Mouse (Mus musculus) urinary bladder, adult 2 months (tissue): ENCODE data around the gene Cygb. TPM values are rescaled to one million over a fixed set of nuclear protein-coding genes. Genes with fewer than 3 reads are reported as not detected.
"Not testable (repeated sequence)": the region's sequence is repeated elsewhere in the genome, so short reads cannot be mapped to it uniquely, and the experiment has no call there.

ENCODE experiments used
- DNase-seq: peaks from one replicate; pipeline ENCODE4 v3.0.0; 2022; ENCODE audit warnings: low spot score
- polyA plus RNA-seq: library from polyadenylated mRNA; depleted of rRNA; stranded (reverse); fragments of >200 nt; gene quantifications from 2 replicates; pipeline ENCODE4 v1.2.3, GENCODE M21; 2012

The Cygb gene
- polyA plus RNA-seq, 1 experiment: 160 TPM

DNA sequence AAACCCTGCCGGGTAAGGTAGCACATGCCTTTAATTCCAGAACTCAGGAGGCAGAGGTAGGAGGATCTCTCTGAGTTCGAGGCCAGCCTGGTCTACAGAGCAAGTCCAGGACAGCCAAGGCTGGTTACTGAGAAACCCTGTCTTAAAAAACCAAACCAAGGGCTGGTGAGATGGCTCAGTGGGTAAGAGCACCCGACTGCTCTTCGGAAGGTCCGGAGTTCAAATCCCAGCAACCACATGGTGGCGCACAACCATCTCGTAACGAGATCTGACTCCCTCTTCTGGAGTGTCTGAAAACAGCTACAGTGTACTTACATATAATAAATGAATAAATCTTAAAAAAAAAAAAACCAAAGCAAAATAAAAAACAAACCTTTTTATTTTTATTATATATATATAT is 17.5 kb downstream of the Cygb start:
- not testable (repeated sequence) for DNase-seq

DNA sequence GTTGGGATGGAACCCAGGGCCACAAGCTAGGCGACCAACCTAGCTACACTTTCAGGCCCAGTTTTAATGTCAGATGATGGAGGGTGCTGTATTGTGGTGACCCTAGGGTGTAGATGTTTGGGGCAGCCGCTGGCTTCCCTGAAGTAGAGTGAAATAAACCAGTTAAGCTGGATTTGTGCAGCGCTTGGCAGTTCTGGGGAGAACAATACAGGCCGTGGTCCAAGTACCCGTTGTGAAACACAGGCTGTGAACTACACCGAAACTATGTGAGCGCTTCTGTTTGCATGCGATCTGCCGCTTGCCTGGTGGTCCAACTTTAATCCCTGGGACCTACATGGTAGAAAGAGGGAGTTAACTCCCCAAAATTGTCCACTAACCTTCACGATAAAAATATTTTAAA is 21.2 kb downstream of the Cygb start:
- no peak for DNase-seq

DNA sequence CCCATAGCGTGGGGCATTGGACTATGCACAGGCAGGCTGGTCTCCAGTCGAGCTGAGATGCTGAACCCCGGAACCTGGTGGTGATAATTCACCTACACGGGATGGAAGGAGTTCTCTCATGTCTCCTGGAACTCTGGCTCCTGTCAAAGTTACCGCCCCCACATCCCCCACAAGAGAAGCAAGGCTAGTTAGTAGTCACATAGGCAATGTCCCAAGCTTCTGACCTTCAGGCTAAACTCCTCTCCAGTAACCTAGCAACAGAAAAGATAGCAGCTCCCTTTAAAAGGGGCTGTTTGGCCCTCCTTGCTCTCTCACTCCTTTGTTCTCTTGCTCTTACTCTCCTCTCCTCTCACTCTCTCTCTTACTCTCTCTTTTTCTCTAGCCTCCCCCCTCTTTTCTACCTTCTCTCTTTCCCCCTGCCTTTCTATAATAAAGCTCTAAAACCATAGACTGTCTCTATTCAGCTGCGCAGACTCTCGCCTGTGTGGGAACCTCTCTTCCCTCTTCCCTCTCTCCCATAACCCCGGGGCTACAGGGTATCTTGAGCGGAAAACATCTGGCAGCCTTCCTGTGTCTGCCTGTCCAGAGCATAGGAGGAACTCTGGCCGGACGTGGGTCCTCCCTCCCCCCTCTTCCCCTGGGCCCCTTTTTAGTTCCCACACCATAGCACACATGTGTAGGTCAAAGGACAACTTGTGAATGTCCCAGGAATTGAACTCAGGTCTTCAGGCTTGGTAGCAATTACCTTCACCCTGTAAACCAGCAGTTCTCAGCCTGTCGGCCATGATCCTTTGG is 23.7 kb downstream of the Cygb start:
- DNase-seq: no peak

DNA sequence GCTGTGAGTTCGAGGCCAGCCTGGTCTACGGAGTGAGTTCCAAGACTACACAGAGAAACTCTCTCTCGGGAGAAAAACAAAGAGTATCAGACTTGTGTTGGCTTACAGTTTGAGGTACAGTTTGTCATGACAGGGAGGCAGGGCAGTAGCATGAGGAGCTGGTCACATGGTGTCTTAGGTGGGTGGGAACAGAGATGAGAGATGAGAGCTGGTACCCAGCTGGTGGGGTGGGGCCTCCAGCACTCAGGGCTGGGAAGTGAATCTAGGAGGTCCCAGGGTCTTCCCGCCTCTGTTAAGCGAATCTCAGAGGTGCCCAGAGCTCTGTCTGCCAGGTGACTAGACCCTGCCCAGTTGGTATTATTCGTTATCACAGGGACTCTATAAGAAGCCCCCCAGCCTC is 24.6 kb downstream of the Cygb start:
- DNase-seq: no peak

DNA sequence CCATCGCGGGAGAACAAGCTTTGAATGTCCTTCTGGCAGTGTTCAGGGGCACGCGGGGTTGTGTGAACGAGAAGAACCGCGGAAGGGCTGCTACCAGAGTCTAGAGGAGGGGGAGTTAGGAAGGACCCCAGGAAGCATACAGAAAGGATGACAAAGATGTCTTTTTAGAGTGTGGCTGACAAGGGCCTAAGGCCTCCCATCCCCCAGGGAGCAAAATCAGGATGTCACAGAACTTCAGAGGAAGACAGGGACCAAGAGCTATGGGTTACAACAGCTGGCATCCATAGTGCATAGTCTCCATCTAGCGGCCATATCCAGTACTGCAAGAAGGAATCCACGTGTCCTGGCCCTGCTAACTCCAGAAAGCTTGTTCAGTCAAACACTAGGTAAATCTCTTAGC is 25.4 kb downstream of the Cygb start:
- no peak for DNase-seq

DNA sequence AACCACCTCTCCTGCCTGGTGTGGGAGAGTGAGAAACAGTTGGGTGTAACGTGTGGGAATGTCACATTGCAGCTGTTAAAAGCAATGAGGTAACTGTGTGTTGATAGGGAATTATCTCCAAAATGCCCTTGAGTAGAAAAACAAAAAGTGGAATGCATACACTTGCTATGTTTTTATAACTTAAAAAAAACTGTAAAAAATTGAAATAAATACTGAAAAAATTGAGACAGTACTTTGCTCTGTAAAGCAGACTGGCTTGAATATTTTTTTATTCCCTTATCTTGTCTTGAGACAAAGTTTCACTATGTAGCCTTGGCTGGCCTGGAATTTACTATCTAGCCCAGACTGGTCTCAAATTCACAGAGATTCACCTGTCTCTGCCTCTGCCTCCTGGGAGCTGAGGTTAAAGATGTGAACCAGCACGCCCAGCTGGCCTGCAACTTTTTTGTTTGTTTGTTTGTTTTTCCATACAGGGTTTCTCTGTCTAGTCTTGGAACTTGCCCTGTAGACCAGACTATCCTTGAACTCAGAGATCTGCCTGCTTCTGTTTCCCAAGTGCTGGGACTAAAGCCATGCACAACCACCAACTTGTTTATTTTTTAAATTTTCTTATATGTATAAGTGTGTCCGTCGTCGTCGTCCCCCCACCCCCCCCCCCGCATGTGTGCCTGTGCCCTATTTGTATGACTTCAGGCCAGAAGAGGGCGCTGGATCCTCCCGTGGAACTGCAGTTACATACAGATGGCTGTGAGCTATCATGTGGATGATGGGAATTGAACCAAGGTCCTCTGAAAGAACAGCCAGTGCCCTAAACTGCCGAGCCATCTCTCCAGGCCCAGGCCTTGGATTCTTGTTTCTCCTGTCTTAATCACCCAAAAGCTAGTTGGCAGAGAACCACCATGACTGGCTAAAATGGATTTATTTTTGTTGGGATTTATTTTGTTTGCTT is 26.8 kb downstream of the Cygb start:
- DNase-seq: no peak

DNA sequence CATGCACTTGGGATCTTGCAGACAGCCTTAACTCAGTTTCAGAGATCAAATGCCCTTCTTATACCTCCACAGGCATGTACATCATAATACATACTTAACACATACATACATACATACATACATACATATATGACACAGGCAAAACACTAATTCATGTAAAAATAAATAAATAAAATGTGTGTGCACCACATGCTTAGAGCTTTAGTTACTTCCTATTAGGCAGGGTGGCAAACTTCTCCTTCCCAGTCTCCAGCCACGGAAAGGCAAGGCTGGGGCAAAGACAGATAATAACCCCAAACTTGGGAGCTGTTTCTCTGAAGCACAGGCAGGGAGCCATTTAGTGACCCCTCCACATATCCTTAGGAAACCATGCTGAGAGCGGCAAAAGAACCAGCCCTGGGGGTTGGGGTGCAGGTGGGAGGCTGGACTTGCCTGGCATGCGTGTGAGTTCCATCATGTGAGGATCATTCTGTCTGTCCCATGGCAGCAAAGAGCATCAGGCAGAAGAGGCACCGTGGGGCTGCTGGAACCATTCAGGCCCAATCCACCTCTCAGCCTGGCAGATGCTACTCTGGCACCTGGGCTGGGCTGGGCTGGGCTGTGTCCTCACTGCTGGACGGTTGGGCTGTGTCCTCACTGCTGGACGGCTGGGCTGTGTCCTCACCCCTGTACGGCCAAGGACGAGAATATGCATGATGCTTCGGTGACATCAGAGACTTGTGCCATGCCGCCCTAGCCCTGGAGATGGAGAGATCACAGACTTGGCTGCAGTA is 27.6 kb downstream of the Cygb start, which contains the start of gene Rhbdf2:
TSS of gene Rhbdf2 (minus strand) at position 721 of the 773 bp plus-strand sequence.
- DNase-seq: no peak

DNA sequence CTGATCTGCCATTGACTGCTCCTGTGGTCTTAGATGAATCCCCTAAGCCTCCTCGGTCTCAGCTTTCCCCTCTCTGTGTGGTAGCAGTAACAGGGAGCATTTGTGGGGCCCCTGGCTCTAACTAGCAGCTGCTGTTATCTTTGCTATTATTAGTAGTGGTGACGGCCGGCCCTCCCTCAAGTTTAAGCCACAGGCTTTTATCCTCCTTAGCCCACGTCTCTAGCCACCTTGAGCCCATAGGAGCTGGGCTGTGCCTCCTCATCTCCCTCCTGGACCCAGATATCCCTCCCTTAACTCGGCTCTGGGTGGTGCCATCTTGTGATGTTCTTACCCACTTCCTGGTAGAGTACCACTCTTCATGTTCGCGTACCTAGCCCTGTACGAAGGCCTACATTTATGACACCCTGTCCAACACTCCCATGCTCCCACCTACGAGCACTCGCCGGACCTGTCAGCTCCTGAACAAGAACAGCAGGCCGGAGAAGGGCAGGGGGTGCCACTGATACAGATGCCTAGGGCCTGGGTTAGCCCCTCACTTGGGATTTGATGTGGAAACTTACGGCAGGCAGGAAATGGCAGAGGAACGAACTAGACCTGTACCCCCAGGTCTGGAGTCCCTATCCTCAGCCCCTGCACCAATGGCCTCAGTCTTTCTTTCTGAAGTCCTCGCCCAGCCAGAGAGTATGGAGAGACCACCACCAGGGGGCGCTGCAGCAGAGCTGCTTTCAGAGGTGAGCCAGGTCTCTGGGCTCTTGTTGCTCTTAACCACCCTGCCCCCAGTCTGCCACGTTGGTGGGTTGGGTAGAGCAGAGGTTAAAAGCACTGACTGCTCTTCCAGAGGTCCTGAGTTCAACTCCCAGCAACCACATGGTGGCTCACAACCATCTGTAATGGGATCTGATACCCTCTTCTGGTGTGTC is 28.8 kb downstream of the Cygb start:
- DNase-seq: no peak

DNA sequence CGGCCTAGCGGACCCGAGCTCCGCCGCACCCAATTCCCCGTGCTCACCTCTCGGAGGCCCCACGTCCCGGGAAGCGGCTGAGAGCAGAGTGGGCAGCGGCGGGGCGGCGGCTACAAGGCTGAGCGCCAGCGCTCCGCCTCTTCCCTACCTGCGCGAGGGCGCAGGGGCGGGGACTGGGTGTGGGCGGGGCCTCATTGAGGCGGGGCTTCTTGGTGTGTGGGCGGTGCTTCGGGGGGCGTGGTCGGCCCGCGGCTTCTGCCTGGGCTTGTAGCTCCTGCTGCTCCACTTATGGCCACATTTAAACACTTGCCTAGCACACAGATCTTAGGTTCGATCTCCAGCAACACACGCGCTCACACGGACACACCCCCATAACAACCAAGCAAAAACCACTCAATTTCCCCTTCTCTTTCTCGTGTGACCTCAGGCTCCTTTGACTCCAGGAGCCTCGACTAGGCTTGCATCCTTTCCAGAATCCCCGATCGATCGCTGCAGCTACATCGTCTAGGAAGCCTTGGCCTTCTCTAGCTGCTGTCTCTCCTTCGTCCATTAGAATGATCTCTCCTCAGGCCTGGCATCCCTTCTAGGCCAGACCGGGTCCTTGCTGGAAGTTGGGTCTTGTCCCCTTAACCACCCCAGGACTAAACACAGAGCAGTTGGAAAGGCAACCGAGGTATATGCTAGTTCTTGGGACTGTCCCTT is 29.8 kb downstream of the Cygb start:
- DNase-seq: peak; percentile 76

DNA sequence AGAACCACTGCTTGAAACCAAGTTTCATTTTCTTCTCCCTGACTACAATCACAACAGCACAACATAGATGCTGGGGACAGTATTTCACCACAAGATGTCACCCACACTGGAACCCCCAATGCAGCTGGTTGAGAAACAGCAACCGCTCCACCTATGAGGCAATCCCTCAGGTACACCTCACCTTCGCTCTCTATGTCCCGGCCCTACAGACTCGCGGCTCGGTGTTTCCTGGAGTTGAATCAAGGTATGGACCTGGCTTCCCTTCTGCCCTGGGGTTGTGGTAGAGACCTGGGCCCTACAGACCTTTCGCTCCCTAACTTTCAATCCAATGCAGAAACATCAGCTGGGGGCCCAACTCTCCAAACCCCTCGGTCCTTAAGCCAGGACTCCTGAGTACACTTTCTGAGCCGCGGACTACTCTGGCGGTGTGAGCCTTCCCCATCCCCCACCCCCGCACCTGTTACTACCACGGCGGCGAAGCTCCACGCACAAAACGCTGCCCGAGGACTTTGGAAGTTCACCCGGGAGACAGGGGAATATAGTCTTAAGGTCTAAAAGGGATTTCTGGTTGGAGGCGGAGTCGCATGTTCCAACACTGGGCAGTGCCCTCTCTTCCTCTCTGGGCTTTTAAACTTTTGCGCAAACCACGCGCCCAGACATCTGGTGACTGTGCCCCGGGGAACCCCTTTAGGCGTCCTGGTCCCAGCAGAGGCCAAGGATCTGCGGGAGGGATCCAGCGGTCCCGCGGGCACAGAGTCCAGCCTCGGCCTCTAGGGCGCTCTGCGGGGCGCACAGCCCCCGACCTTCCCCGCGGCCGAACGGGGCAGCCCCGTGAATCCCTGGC is 30.6 kb downstream of the Cygb start:
- no peak for DNase-seq

DNA sequence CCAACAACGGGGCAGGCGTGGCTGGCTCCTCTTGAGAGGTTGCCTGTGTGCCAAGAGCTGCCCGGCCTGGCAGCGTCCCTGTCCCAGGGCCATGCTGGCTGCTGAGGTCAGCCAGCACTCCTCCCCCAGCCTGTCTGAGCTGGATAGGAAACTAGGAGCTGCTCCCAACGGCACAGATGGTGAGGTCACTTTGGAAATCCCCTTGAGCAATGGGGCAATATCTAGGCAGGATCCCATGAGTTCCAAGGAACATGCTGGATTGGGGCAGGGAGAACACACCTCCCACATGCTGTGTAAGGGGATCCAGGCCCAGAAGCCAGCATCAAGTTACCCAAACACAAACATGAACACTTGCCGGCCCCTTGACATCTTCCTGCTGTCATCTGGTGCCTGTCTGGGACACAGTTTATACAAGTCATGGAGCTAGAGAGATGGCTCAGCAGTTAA is 32.8 kb downstream of the Cygb start:
- DNase-seq: no peak

DNA sequence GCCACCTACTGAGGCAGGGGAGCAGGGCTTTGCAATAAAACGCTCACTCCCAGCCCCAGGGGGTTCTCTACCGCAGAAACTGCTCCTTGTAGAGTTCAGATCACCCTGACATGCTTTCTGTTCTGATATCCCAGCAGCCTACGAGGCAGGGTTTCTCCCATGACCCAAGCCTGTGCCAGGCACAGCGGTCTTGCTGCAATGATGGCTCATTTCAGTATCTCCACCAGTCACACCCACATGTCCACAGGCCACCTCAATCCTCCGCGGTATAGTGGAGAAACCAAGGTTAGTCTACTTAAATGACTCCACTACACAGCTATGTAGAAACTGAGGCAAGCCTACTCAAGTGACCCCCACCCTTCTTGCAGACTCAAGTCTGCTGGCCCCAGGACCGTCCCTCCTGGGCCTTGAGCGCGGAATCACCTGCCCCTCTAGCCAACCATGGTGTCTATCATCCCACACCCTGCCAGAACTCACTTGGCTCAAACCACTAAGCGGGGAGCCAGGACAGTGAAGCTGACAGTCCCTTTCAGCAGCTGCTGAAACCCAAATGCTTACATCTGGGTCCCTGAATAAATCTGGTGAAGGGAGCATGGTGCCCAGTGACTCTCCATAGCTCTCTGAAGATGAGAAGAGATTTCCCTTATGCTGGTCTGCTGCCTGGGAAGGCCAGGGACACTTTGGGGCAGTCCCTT is 33.4 kb downstream of the Cygb start:
- no peak for DNase-seq

DNA sequence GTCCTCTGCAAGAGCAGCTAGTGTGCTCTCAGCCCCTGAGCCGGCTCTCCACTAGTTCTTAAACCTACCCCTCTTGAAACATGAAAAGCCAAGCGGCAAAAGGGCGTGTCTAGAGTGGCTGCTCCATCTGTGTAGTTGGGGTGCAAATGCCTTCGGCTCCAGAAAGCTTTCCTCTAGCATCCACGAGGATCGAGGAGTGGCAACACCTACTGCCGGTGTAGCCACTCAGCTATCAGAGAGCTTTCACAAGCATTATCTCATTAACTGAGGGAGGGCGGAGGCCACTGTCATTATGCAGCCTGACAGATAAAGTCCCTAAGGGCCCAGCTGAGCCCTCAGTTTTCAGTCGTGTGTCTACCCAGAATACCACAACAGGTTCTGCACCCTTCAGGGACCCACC is 34.0 kb downstream of the Cygb start:
- no peak for DNase-seq

DNA sequence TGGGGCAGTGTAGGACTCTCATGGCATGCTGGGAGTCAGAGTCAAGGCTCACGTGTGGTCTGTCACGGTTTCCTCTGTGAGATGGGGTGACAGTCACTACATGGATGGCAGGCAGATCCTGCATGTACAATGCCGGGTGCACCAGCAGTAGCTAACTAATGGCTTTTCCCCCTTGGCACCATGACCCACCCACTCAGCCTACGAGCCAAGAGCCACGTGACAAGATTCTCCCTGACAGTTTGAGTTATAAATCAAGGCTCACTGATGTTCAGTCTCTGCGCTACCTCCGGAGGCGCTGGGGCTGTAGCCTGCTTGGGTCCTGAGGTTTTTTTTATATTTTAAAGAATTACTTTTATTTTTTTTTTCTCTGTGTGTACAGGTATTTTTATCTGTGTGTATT is 34.6 kb downstream of the Cygb start:
- DNase-seq: no peak

DNA sequence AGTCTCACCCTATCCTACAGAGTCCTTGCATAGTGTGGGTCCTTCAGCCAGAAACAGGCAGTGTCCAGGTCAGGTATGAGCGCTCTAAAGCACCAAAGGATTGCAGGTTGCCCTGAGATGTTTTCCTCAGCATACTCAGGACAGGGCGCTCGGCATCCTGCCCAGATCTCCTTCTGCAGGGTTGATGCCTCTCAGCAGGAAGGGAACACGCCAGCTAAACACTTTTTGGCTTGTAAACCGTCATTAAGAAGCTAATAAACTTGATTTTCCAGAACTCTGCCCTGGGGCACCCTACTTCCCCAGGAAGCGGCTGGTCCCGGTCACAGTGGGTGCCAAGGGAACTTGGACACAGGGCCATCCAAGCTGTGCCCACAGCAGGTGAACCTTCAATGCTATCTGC is 35.0 kb downstream of the Cygb start:
- no peak for DNase-seq

DNA sequence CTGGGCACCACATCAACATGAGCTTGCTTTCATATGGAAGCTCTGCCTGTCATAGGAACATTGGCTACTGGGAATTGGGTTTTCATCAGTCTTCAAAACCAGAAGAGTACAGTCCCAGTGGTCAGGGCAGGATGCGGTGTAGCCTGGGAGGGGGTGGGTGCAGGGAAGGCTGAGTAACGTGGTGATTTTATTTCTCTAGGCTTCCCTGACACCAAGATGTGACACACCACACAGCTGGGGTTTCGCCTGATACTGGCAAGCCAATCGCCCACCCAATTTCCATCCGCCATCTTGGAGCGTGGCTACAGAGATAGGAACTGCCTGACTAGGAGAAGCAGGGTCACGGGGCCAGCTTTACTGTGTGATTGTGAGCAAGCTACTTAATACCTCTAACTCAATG is 35.4 kb downstream of the Cygb start:
- no peak for DNase-seq

DNA sequence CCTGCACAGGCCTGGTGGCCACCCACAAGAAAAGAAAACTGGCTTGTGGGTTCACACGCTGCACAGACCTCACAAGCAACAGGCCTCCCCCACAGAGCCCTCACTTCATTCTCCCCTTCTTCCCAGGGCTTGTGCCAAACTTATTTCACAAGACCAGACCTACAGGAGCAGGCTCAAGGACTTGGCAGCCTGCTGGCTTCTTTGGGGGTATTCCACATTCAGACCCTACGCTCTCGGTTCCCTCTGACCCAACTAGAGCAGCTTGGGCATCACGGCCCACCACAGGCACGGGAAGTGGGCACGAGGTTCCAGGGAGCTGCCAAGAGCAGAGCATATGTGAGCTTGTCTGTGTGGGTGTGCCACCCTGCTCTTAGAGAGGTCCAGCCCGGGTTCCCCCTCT is 36.5 kb downstream of the Cygb start:
- no peak for DNase-seq

DNA sequence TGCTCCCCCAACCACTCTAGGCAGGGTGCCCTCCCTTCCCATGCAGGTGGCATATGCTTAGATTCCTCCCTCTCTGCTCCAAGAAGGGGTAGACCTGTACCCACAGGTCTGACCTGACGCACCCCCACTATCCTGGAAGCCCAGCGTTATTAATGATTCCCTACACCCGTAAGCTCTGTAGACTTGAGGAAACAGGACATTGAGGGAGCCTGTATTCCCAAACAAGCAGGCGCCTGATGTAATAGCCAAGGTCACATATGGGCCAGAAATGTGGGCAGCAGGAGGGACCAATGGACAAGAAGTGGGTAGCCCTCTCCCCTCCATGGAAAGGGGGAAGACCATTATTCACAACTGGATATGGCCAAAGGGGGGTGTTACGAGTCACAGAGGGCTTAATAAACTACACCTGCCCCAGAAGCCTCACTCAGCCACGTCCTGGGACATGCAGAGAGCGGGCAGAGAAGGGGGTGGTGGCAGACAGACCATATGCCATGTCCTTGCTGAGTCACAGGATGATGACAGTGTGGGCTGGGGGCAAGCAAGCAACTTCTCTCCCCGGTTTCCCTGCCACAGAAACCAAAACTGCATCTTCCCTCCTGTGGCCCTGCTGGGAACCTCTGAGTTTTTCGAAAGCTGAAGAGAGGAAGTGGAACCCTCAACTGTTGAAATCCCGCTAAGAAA is 37.5 kb downstream of the Cygb start:
- no peak for DNase-seq
